Mouse (Mus musculus) ZHBTc4 (cell line): ENCODE measurements around the gene Adipor2.

Experiments used
- DNase-seq: peaks from one replicate; pipeline ENCODE4 v3.0.0-alpha.2; 2011; ENCODE audit warnings: low read depth, low spot score

Adipor2 gene

GRCm38 (mm10) chr6:119348234-119348633 is 69.3 kb downstream of the Adipor2 start:
- peak; percentile 78 for DNase-seq

- DNase-seq: no peak
Measured at GRCm38 (mm10) chr6:119347813-119348212, 69.7 kb downstream of the Adipor2 start.

- DNase-seq: no peak
Measured at GRCm38 (mm10) chr6:119346257-119346656, 71.2 kb downstream of the Adipor2 start.

GRCm38 (mm10) chr6:119341409-119341808 is 76.1 kb downstream of the Adipor2 start:
- peak; percentile 33 for DNase-seq

GRCm38 (mm10) chr6:119338121-119338912 is 79.2 kb downstream of the Adipor2 start:
- DNase-seq: peak; percentile 74

GRCm38 (mm10) chr6:119337287-119337686 is 80.2 kb downstream of the Adipor2 start:
- DNase-seq: no peak

GRCm38 (mm10) chr6:119336124-119336523 is 81.4 kb downstream of the Adipor2 start:
- no peak for DNase-seq

GRCm38 (mm10) chr6:119333831-119334230 is 83.7 kb downstream of the Adipor2 start:
- no peak for DNase-seq

- DNase-seq: no peak
Measured at GRCm38 (mm10) chr6:119333202-119333601, 84.3 kb downstream of the Adipor2 start.

- DNase-seq: peak; percentile 78
Measured at GRCm38 (mm10) chr6:119332111-119332510, 85.4 kb downstream of the Adipor2 start.

GRCm38 (mm10) chr6:119330506-119330905 is 87.0 kb downstream of the Adipor2 start, which contains the start of gene Lrtm2:
TSS of gene Lrtm2 (minus strand) at chr6:119330766.
- DNase-seq: peak; percentile 37

GRCm38 (mm10) chr6:119329936-119330335 is 87.6 kb downstream of the Adipor2 start:
- no peak for DNase-seq

- peak; percentile 23 for DNase-seq
Measured at GRCm38 (mm10) chr6:119329215-119329714, 88.2 kb downstream of the Adipor2 start.

- peak; percentile 52 for DNase-seq
Measured at GRCm38 (mm10) chr6:119328521-119329115, 88.9 kb downstream of the Adipor2 start.

- DNase-seq: no peak
Measured at GRCm38 (mm10) chr6:119326541-119326940, 91.0 kb downstream of the Adipor2 start.

- no peak for DNase-seq
Measured at GRCm38 (mm10) chr6:119325978-119326377, 91.5 kb downstream of the Adipor2 start.

GRCm38 (mm10) chr6:119324776-119325175 is 92.7 kb downstream of the Adipor2 start:
- DNase-seq: peak; percentile 92

- DNase-seq: no peak
Measured at GRCm38 (mm10) chr6:119321752-119322151, 95.8 kb downstream of the Adipor2 start.

GRCm38 (mm10) chr6:119320481-119320880 is 97.0 kb downstream of the Adipor2 start:
- DNase-seq: peak; percentile 76

- peak; percentile 80 for DNase-seq
Measured at GRCm38 (mm10) chr6:119319358-119319757, 98.1 kb downstream of the Adipor2 start.

GRCm38 (mm10) chr6:119318732-119319131 is 98.8 kb downstream of the Adipor2 start:
- DNase-seq: no peak

GRCm38 (mm10) chr6:119314751-119315476 is 102.6 kb downstream of the Adipor2 start:
- no peak for DNase-seq
